Mouse (Mus musculus): ENCODE data around the gene Rab22a.

- TF ChIP-seq CTCF (IDR thresholded peaks at IDR 0.05; ENCODE audit: low read depth) (no peak), EP300 (optimal IDR thresholded peaks at IDR 0.05) (no peak)
Observed at GRCm38 (mm10) chr2:173698850-173699249, 39.3 kb downstream of the Rab22a start.

Data from stomach, postnatal 0 days (tissue).